Mouse (Mus musculus) testis, adult 2 months (tissue): ENCODE measurements around the gene Edf1. TPM values are rescaled to one million over a fixed set of nuclear protein-coding genes. Genes with fewer than 3 reads are reported as not detected.

Experiments used
- H3K27ac ChIP-seq: fragments of 200-500 bp; 2 replicates; pipeline ENCODE4 v1.5.1; 2012; ENCODE audit warnings: low read depth, low read length; ENCODE audit not compliant: control insufficient read depth, insufficient read depth
- H3K27me3 ChIP-seq: fragments of 200-500 bp; 2 replicates; pipeline ENCODE4 v1.6.1; 2012; ENCODE audit warnings: mild to moderate bottlenecking, low read length, moderate library complexity; ENCODE audit not compliant: control insufficient read depth, insufficient read depth
- H3K36me3 ChIP-seq: fragments of 200-500 bp; 2 replicates; pipeline ENCODE4 v1.6.1; 2012; ENCODE audit warnings: mild to moderate bottlenecking, low read length; ENCODE audit not compliant: control insufficient read depth, insufficient read depth
- H3K4me1 ChIP-seq: fragments of 200-500 bp; 2 replicates; pipeline ENCODE4 v1.6.1; 2012; ENCODE audit warnings: low read length; ENCODE audit not compliant: control insufficient read depth, insufficient read depth
- H3K4me3 ChIP-seq: fragments of 200-500 bp; 2 replicates; pipeline ENCODE4 v1.5.1; 2012; ENCODE audit warnings: low read depth, mild to moderate bottlenecking, low read length, moderate library complexity, mixed read lengths; ENCODE audit not compliant: control insufficient read depth
- CTCF ChIP-seq: fragments of 200-500 bp; IDR thresholded peaks from 2 replicates; pipeline ENCODE4 v1.5.1; 2012; ENCODE audit warnings: low read depth, mild to moderate bottlenecking, inconsistent platforms, low read length, moderate library complexity; ENCODE audit not compliant: control insufficient read depth, insufficient read depth, insufficient replicate concordance
- POLR2A ChIP-seq: fragments of 200-500 bp; IDR thresholded peaks from 2 replicates; pipeline ENCODE4 v1.6.1; 2012; ENCODE audit warnings: low read depth, mild to moderate bottlenecking, inconsistent platforms, low read length, moderate library complexity; ENCODE audit not compliant: control insufficient read depth
- polyA plus RNA-seq: library from polyadenylated mRNA; depleted of rRNA; stranded (reverse); fragments of >200 nt; gene quantifications from 2 replicates; pipeline ENCODE4 v1.2.3, GENCODE M21; 2012

Edf1 gene
- polyA plus RNA-seq, 1 experiment, result 170 TPM

- H3K36me3 ChIP-seq, result no peaks in the 10 kb centered on the region; the same call in 1 of the 2 replicates
- H3K4me3 ChIP-seq, result no peak overlapping the region
- TF ChIP-seq POLR2A, result no peak
- no peak for TF ChIP-seq CTCF
- no peaks in the 10 kb centered on the region for H3K27me3 ChIP-seq
- H3K27ac ChIP-seq, result no peak overlapping the region
- peaks cover 4% of the 10 kb centered on the region for H3K4me1 ChIP-seq
These were observed 1.4 kb upstream of the Edf1 start for GRCm38 (mm10) chr2:25556296-25556695.

GRCm38 (mm10) chr2:25557964-25558360, 315 bp downstream of the Edf1 start:
- peaks cover 4% of the 10 kb centered on the region for H3K4me1 ChIP-seq
- no peaks in the 10 kb centered on the region; the same call in 1 of the 2 replicates for H3K36me3 ChIP-seq
- H3K27ac ChIP-seq, result peak overlapping the region; percentile 75
- TF ChIP-seq CTCF (no peak), POLR2A (no peak)
- peak overlapping the region; percentile 95 for H3K4me3 ChIP-seq
- H3K27me3 ChIP-seq, result no peaks in the 10 kb centered on the region

- peaks cover 4% of the 10 kb centered on the region for H3K4me1 ChIP-seq
These were observed 1.1 kb downstream of the Edf1 start for GRCm38 (mm10) chr2:25558774-25559173.

GRCm38 (mm10) chr2:25560551-25560950, 2.9 kb downstream of the Edf1 start:
- H3K27ac ChIP-seq, result no peak overlapping the region
- H3K36me3 ChIP-seq, result no peaks in the 10 kb centered on the region; the same call in 1 of the 2 replicates
- no peaks in the 10 kb centered on the region for H3K27me3 ChIP-seq
- no peak for TF ChIP-seq POLR2A
- TF ChIP-seq CTCF, result no peak
- H3K4me1 ChIP-seq, result peaks cover 4% of the 10 kb centered on the region
- no peak overlapping the region for H3K4me3 ChIP-seq

More at GRCm38 (mm10) chr2:25558774-25559173, 1.1 kb downstream of the Edf1 start:
- TF ChIP-seq CTCF (no peak), POLR2A (no peak)
- Histone ChIP-seq H3K36me3 (no peaks in the 10 kb centered on the region; the same call in 1 of the 2 replicates), H3K27me3 (no peaks in the 10 kb centered on the region), H3K27ac (no peak overlapping the region), H3K4me3 (peak overlapping the region; percentile 95; the same call in 1 of the 2 replicates)

- Histone ChIP-seq H3K27me3 (no peaks in the 10 kb centered on the region), H3K4me3 (no peak overlapping the region), H3K4me1 (peaks cover 4% of the 10 kb centered on the region), H3K36me3 (no peaks in the 10 kb centered on the region; the same call in 1 of the 2 replicates), H3K27ac (no peak overlapping the region)
- no peak for TF ChIP-seq CTCF
- TF ChIP-seq POLR2A, result no peak
These were observed 4.3 kb downstream of the Edf1 start for GRCm38 (mm10) chr2:25561946-25562345.

GRCm38 (mm10) chr2:25565741-25566140, 8.1 kb downstream of the Edf1 start:
- Histone ChIP-seq H3K4me3 (no peak overlapping the region), H3K27ac (no peak overlapping the region), H3K4me1 (peaks cover 2% of the 10 kb centered on the region; the same call in 1 of the 2 replicates), H3K27me3 (no peaks in the 10 kb centered on the region), H3K36me3 (no peaks in the 10 kb centered on the region; the same call in 1 of the 2 replicates)
- TF ChIP-seq POLR2A (no peak), CTCF (no peak)

GRCm38 (mm10) chr2:25566558-25566957, 8.9 kb downstream of the Edf1 start:
- TF ChIP-seq POLR2A, result no peak
- Histone ChIP-seq H3K36me3 (no peaks in the 10 kb centered on the region; the same call in 1 of the 2 replicates), H3K4me3 (no peak overlapping the region)

More at GRCm38 (mm10) chr2:25566558-25566957, 8.9 kb downstream of the Edf1 start:
- no peak overlapping the region for H3K27ac ChIP-seq
- peaks cover 2% of the 10 kb centered on the region; the same call in 1 of the 2 replicates for H3K4me1 ChIP-seq
- H3K27me3 ChIP-seq, result no peaks in the 10 kb centered on the region
